Mouse (Mus musculus) liver, embryonic 14.5 days (tissue): ENCODE data around the gene Ntng2.

Source experiments
- CTCF ChIP-seq: IDR thresholded peaks from 2 replicates; pipeline ENCODE4 v1.5.1; 2016; ENCODE audit warnings: antibody characterized with exemption, low read depth, control low read depth
- EP300 ChIP-seq: IDR thresholded peaks from 2 replicates; pipeline ENCODE4 v1.6.1; 2016; ENCODE audit warnings: antibody characterized with exemption, low read depth

DNA sequence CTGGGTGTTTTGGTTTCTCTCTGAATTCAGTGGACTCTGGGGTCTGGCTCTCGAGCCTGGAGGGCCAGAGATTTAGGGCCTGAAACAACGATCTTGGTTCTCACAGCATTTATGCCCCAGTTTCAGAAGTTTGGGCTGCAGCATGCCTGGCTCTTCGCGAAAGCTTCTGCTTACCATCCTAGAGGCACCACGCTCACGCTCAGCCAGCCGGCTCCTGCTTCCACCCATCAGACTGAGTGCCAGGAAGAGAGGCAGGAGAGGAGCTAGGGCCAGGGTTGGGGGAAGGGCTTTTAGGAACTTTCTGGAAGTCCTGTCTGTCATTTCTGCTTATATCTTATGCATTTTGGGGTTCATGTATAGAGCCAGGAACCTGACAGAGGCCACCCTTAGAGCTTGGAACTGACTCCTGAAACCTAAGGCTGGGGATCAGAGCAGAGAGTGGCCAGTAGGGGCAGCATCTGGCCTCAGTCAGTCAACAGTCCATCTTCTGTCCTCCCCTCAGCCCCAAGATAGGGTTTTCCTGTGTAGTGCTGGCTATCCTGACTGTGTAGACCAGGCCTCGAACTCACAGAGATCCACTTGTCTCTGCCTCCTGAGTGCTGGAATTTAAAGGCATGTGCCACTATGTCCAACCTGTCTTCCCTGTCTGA is 60.1 kb downstream of the Ntng2 start:
- peak; percentile 44 for TF ChIP-seq CTCF
- no peak for TF ChIP-seq EP300
